Mouse (Mus musculus) monocyte, adult 2 months (primary cell): ENCODE results near the gene Orm3.

Experiments
- DNase-seq, 2 experiments: peaks; one replicate each; pipeline ENCODE4 v3.0.0; 2022; ENCODE audit warnings: low spot score in 2 of 2, low read depth in 1 of 2

The Orm3 gene

DNA sequence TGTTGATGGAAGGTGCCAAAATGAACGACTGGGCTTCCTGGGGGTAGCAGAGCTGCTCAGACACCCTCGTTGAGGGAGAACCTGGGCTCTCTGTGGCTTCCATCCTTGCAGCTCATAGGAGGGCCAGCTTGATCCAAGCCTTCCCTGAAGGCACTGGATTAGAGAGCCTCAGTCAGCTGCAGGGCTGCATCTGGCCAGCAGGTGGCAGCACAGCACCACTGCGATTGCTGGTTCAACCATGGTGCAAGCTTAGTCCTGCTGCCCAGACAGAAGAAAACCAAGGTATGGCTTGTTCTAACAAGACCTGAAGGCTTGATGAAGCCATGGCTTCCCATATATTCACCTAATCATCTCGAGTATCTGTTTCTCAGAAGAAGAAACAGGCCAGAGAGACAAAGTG is 12.6 kb downstream of the Orm3 start:
- peak in 1 of 2 experiments; percentile 79 for DNase-seq

DNA sequence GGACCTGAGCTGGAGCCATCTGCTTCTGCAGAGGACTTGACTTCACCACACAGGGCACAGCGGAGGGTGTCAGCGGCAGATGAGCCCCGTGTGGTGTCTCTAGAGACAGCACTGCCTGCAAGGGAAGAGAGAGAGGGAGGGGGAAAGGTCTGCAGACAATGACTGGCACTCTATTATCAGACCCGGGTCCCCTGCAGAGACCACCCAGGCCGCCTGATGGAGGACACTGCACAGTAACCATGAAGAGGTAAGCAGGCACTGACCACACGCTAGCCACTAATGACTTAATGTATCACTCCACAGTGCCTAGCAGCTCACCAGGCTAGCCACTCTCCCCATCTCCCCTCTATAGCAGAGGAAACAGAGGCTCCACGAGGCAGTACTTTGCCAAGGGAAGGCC is 14.9 kb downstream of the Orm3 start:
- no peak for DNase-seq

DNA sequence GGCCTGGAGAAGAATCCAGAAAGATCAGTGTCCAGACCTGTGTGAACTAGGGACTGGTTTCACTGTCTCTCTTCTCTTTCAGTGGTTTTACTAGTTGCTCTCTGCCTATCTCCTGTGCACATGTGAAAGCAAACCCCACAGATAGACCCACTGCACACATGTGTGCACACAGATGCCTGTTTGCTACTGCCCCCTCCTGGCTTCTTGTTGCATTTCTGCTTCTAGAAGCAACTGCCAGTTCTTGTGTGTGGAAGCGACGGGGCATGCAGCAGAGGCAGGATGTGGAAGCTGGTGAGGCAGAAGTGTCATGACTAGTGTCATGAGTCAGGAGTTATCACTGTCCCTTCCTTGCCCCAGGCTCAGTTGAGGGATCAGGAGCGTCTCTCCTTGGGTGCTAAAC is 15.9 kb downstream of the Orm3 start:
- DNase-seq = no peak

DNA sequence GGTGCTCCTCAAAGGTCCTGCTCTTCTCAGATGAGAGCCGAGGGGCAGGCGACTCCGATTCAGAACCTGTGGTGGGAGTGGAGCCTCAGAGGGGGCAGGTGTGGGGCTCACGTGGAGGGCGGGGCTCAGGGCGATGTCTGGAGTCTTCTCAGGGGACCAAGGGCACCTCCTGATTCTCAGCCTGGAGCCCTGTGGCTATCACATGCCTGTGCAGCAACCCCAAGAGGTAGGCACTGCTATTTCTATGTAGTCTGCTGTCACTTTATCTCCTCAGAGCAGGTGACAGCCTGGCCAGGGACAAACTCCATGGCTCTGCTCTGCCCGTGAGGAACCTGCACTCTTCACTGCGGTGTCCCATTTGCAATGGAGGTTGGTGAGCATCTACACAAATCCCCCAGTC is 17.4 kb downstream of the Orm3 start:
- DNase-seq = no peak

DNA sequence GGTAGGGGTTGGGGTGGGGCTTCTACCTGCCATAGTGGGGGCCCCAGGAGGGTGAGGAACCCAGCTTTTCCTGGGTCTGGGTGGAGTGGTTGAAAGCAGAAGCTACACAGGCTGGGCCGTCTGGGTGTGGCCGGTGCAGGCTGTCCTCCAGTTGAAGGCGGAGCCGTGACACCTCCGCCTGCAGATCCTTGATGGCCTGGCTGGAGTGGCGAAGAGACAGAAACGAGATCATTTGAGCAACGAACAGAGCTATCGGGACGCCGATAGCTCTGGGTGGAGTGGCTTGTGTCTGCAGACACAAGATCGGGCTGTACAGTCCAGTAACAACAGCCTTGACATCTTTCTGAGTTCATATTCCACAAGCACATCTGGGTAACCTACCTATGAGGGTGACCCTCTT is 18.4 kb downstream of the Orm3 start:
- DNase-seq = peak in 1 of 2 experiments; percentile 30

DNA sequence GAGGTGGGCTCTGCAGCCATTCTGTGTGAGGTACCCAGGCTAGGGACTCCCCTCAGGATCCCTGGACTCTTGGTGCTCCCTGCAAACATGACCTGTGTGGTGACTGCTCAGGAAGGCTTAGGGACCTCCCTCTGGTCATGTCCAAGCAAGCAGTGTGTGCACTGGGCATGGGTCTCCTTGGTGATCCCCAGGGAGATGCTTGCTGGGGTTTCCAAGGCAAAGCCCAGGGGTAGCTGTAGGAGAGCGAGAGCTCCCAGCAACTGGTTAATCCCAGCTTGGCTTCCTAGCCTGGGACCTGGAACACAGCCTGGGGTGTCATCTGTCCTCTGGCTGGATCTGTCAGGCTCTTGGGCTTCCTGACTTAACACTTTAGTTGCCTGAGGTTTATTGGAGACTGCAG is 19.4 kb downstream of the Orm3 start:
- DNase-seq = no peak

DNA sequence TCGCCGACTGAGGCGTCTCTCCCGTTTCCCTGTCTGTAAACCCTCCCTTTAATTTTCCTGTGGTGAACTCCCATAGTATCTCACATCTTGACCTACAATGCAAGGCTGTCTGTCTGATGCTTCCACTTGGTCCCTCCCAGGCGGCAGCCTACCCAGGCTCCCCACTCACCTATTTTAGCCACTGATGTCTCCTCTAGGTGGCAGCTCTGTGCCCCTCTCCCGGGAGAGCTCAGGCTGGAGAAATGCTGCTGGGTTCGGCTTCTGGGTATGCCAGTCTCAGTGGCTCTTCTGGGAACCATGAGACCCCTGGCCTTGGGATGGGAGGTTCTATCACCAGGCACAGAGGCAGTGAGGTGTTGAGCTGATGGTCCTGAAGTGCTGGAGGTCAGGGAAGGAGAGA is 21.5 kb downstream of the Orm3 start:
- no peak for DNase-seq

DNA sequence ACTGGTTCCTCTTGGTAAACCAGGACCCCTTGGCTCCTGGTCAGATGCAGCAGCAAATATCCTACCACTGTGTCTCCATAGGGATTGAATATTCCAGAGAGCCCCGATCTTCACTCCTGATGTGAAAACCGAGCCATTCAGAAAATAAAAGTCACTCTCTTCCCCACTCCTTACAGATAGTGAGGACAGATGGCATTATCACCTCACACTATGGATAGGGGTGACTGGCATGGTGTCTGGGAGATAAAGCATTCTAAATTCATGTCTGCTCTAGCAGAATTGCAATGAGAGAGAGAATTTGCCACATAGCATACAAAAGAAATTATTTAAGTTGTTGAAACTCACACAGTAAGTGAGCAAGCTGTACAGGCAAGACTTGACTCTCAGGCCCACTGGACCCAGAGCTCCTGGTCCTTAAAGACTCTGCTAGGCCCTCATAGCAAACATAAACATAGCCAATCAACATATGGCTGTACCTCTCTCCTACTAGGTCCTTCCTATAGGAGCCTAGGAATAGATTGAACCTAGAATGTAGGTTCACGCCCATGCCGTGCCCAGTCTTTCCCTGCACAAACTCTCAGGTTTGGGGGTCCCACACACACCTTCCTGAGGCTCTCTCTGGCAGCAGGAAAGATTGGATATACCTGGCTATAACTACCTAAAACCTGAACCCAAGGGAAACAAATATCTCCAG is 26.9 kb downstream of the Orm3 start:
- DNase-seq = no peak

DNA sequence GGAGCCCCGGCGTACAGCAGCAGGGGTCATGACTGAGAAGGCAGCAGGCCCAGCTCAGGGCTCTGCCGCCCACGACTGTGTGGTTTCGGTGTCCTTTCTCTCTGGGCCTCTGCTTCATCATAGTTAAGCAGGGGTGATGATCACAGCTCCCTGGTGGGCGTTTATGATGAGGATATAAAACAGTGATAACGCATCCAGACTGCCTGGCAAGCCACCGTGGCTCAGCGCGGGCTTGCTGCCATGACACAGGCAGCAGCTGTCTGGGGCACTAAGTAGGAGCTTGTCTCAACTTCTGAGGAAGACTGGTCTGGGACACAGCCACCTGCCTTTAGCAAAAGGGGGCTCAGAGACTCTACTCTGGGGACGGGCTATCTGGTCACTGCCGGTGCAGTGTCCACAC is 27.5 kb downstream of the Orm3 start:
- no peak for DNase-seq

DNA sequence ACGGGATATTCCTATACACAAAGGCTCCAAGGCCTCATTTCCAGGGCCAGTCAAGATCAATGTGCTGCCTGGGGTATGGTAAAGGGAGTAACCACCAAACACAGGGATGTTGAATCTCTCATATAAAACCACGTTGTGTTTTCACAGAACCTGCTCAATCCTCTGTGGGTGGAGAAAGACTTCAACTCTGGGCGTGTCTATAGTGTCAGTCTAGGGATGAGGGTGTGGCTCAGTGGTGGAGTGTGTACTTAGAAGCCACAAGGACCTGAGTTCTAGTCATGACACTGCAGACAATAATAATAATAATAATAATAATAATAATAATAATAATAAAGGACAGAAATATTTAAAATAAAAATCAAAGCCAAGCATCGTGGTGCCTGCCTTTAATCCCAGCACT is 28.3 kb downstream of the Orm3 start:
- no peak for DNase-seq

DNA sequence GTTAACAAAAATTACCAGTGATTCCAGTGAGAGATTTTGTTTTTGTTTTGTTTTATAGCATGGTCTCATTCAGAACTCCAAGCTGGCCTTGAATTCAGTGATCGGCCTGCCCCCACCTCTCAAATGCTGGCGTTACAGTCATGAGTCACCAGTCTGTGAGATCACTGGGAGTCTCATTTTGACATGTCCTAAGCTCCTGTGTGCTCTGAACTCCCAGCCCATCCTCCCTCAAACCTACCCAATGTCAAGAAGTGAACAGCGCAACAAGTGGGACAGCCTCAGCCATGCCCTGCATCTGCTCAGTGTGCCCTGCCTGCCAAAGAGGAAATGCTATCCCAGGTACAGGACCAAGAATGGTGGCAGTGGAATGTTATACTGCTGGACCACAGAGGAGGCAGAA is 29.3 kb downstream of the Orm3 start:
- DNase-seq = no peak

DNA sequence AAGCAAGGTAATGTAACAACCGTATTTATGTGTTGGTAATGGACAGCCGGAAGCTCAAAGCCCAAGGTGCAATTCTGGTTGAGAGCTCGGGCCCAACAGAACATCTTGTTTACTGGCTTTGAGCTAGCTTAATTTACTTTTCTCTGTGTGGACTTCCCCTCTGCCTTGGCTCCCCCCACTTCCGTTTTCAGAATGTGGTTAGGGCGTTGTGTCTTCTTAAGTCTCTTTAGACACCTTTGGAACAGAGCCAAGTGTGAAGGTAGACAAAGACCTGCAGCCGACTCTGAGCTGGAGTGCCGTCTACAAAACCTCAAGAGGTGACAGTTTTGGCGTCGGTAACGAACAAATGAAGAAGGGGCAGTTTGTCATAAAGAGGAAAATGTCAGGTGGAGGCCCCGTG is 29.8 kb downstream of the Orm3 start:
- peak in 1 of 2 experiments; percentile 63 for DNase-seq

DNA sequence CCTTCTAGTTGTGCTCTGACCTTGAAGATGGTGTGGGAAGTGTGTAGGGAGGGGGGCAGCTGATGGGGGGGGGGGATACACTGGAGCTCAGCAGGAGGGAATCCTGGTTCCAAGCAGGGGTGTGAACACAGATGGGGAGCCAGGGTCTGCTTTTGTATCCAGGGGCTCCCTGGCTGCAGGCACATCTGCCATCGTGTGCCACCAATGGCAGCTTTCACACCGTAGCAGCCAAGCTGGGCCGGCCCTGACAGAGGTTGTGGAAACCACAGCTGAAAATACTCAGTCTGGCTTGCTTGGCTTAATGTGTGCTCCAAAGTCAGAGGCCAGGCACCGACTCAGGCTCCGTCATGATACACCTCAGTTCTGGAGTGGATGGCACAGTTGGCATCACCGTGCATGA is 32.1 kb downstream of the Orm3 start:
- no peak for DNase-seq

DNA sequence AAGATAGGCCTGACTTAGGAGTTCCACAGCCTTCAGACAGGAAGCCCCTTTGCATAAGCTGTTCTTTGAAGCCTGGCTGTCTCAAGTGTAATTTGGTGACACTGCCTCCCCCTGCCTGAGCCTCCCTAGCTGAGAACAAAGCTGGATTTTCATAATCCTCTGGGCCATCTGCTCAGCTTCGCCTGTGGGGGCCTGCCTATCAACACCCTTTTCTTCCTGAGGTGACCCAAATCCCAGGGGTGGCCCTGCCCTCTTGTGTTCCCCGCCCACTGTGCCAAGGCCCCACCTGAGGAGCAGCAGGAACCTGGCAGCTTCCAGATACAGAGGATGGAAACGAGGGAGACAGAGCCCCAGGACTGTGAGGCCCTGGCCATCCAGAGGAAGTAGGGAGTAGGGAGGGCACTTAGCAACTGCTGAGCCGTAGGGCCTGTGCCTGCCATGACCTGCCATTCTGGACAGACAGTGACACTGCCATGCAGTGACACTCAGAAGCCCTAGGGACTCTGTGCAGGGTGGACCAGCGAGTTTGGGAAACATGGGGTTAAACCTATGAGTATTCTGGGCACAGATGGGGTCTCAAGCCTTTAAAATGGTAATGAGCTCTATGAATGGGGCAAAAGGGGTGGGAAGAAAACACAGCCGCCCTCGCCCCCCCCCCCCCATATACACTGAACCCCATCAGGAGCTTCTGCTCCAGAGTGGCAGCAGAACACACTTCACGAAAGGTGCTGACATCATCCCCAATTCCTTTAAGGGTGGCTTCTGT is 33.3 kb downstream of the Orm3 start:
- DNase-seq = no peak

DNA sequence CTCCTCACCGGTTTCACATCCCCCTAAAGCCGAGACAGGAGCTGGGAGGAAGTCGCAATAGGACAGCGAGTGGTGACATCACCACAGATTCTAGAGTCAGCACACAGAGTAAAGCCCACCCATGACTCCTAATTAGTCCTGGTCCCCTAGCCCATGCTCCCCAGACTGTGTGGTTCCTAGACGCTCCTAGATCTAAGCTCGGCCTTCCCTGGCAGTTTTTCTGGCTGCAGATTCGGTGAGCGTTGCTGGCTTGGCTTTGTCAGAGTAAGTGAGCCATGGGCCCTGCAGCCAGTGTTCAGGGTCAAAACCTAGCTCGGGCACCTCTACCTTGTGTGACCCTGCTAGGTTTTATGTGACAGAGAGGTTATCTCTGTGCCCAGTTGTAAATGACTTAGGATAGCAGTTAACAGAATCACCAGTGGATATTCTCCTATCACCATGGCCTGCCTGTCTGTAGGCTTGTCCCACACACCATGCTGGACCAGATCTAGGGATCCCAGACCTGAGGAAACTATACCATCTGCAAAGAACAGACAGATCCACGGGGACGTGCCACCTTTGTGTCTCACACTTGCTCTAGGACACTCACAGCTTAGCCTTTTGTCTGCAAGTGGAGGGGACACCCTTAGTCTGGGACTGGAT is 34.0 kb downstream of the Orm3 start:
- no peak for DNase-seq

DNA sequence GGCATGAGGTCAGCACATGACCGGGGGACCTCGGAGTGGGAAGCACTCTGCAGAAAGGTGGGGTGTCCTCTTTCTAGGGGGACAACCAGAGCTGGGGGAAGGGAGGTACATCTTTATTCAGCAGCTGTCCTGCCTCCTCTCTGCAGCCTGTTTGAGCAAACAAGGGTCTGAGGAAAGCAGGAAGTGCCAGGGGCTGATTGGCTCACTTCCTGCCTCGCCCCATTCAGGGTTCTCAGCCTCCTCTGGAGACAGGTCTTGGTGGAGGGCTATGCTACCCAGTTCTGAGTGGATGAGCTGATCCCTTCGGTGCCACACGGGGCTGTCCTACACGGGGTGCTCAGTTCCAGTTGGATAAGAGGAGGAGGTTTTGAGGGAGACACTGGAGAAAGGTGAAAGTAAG is 35.4 kb downstream of the Orm3 start:
- no peak for DNase-seq

DNA sequence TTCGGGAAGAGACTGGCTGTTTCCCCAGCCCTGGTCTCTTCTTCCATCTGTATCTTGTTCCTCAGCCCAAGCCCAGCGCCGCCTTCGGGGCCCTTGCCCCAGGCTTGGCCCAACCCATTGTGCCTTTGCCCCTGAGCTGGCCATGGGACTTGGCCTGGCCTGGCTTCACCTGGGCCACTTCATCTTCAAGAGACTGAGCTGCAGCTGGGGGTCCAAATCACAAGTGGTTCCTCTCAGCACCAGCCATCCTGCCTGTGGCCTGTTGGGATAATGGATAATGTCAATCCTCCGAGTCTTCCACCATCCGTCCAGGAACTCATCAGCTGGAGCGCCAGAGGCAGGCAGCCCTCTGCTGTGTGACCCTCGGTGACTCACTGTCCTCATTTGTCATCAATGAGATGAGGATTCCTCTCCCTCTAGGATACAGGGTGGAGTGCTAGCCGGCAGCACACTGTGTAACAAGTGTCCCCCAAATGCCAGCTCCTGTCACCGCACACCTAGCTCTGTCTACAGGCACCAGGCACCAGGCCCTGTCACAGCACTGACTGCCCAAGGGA is 42.1 kb downstream of the Orm3 start:
- DNase-seq = no peak

DNA sequence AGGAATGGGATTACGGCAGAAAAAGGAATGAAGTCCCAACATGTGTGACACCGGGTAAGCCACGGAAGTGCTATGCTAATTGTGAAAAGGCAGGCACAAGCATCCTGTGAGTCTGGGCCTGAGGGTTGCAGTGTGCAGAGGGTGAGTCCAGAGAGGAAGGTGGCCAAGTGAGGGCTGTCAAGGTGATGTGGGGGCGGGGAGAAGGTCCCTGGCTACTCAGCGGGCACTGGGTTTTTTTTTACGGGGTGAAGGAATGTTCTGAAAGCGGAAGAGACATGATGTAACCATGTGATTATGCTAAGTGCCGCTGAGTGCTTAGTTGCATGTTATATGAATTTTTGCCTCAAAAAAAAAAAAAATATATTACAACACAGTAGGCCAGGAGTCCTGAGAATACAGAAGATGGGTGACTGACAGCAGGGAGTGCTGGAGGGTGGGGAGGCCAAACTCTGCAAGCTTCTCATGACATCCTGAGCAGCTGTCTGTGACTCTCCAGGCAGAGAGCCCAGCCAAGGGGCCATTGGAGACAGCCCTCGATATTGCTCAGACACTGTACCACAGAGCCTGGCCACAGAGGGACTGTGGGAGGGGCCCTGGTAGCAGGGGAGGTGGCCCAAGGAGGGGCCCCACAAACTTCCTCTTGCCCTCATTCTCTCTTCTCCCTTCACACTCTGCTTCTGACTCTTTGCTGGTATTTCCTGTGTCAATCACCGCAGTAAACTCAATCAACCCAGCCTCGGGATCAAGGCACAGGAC is 43.1 kb downstream of the Orm3 start:
- peak; percentile 54 to 66 for DNase-seq

DNA sequence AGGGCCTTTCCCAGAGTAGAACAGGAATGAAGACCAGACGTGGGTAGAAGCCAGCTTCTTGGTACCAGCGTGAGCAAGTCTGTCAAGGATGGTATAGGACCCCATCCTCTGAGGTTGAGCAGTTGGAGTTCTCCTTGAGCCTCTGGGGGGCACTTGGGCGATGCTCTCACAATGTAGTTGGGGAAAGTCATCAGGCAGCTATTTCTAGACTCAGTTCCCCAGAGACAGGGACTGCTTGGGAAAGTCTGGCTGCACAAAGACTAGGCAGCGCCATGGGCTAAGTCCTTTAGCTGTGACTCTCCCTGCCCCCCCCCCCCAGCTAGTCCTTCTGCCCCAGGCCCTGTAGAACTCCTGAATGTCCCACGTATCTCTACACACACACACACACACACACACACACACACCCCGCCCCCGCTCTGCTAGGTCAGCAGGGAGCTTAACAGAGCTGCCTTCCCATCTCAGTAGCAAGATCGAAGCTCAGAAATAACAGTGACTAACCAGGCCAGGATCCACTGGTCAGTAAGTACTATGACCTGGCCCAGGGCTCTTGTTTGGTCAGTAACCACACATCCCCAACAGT is 43.8 kb downstream of the Orm3 start:
- DNase-seq = no peak

DNA sequence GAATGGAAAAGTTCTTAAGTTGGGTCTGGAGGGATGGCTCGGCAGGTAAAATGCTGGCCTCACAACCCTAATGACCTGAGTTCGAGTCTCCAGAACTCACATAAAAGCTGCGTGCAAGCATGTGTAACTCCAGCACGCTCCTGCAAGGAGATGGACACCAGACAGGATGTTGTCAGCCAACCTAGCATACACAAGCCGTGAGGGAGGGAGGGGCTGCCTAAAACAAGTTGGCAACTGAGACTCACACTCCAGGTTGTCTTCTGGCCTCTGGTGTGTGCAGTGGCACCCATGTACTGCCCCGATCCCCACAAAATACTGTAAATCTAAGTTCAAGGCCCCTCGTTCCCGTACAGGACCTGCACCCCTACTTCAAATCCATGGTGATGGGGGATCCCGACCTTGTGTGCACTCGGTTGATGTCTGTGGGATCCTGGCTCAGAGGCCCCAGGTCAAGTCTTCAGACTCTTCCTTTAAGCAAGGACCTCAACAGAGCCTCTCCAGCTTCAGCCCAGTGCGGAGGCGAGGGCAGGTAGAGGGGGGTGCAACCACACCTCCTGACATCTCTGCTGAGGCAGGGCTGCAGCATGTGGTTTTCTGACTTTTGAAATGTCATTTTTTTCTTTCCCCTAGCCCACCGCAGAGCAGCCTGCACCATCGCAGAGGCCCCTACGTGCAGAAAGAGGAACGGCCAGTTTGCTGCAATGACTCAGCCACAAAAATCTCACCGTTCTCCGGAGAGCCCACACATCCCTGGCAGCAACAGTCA is 44.8 kb downstream of the Orm3 start:
- DNase-seq = no peak
